Mouse (Mus musculus): Measurements from ENCODE around the gene Efcab11.

DNA sequence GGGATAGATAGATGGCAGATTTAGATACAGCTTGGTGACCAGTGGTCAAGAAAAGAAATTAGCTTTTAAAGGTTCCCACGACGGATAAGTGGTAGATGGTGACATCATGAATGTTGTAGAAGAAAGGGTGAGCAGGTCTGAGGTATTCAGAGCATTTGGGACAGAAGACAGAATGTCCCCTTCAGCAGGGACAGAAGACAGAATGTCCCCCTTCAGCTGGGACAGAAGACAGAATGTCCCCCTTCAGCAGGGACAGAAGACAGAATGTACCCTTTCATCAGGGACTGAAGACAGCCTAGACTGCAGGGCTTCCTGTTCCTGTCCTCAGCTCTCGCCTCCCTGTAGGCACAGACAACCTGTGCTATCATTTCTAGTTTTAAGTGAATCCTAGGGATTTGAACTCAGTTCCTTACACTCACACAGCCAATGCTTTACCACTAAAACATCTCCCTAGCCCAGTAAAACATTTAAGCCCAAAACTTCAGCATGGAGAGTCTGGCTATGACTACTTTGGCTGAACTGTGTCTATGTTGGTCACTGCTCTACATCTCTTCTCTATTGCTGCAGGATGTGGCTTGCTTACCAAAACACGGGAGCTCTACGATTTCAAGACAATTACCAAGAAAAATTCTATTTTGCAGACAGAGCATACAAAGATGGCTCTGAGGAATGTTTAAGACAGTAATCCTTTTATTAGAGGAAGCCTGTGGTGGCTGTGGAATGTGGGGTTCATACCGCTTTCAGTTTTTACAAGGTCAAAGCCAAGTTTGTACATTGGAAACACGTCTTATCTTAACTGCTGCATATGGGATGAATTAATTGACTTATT is 89.2 kb downstream of the Efcab11 start:
- TF ChIP-seq CTCF (IDR thresholded peaks at IDR 0.05; ENCODE audit: borderline replicate concordance, insufficient read depth, low read depth, low read length) (no peak), POLR2A (IDR thresholded peaks at IDR 0.05; ENCODE audit: borderline replicate concordance, insufficient read depth, low read length) (no peak)
